Mouse (Mus musculus): ENCODE results near the gene Samd4. TPM values are rescaled to one million over a fixed set of nuclear protein-coding genes. Genes with fewer than 3 reads are reported as not detected.
A peak's percentile ranks its signal among the peaks of the same experiment; 100 is the strongest.

Gene Samd4
- total and polyA plus RNA-seq, 2 experiments from 2014 or later = 5.1 to 16.0 TPM

DNA sequence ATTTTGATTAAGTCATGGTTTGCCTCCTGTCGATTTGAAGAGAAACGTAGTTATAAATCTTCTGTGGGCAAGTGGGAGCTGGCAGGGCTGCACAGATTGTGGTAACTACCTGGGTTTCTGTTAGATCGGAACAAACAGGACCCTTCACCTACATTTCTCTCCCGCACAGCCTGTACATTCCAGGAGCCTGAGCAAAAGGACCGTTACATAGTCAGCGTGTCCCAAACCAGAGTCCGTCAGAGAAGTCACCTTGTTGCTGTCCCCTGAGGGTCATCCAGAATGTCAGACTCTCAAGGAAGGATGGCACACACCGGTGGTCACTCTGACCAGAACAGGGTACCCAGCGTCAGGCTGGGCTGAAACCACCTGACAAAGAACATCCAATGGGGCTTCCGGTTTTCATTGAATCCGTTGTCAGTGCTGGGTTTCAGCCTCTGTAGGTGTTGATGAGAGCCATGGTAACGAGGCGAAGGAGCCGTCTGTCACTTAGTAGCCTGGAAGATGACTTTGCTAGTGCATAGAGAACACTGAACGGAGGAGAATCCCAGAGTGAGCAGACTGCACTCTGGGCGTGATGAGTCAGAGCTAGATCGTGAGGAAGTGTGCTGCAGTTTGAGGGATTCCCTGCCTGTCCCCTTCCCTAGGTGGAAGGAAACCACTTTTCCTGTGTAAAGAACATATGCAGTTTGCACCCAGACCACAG lies 98.2 kb downstream of the Samd4 start:
- 0 out of 2 replicates have a peak, but pooled peaks cover 4% of the 10 kb centered on the region for H3K4me1 ChIP-seq (ENCODE audit: insufficient read depth, low read length)
- DNase-seq (ENCODE audit: low spot score) (no peak), ATAC-seq (ENCODE audit: low FRiP score) (no peak)
- no peak for TF ChIP-seq CTCF (IDR thresholded peaks at IDR 0.05)
- H3K27ac ChIP-seq (ENCODE audit: low read depth, low read length) = no peak overlapping the region
- H3K27me3 ChIP-seq (ENCODE audit: insufficient read depth, low read length) = no peaks in the 10 kb centered on the region
- H3K36me3 ChIP-seq (ENCODE audit: insufficient read depth, low read length) = no peaks in the 10 kb centered on the region
- no peak overlapping the region for H3K4me3 ChIP-seq (ENCODE audit: low read depth, low read length)
- no peak overlapping the region for H3K9ac ChIP-seq (replicated peaks; ENCODE audit: low read length, poor library complexity, severe bottlenecking)
- WGBS = 83% methylated on average over 17 of the region's 17 CpGs
- H3K4me2 ChIP-seq (ENCODE audit: low read depth, low read length, poor library complexity, severe bottlenecking) = no peak overlapping the region
- no peaks in the 10 kb centered on the region for H3K9me3 ChIP-seq (ENCODE audit: low read length)

DNA sequence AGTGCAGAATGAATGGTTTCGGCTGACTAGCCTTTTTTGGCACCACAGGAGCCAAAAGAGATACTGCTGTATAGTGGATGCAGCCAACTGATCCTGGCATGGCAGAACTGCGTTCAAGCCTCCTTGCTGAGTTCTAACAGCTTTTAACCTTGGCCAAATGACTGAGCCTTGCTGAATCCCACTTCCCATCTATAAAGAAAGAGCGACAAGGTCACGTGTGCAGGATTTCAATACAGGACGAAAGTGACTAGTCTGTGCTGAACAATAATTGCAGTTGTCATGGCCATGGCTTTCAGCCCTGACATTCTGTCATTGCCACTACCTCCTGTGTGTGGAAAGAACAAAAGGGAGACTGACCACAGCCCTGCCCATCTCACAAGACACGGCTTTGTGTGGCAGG lies 99.5 kb downstream of the Samd4 start:
- no peak overlapping the region for H3K27ac ChIP-seq (ENCODE audit: low read depth, low read length)
- TF ChIP-seq CTCF (IDR thresholded peaks at IDR 0.05) = no peak
- no peak overlapping the region for H3K9ac ChIP-seq (replicated peaks; ENCODE audit: low read length, poor library complexity, severe bottlenecking)
- 52% methylated on average over 6 of the region's 6 CpGs for WGBS
- no peaks in the 10 kb centered on the region for H3K27me3 ChIP-seq (ENCODE audit: insufficient read depth, low read length)
- H3K36me3 ChIP-seq (ENCODE audit: insufficient read depth, low read length) = no peaks in the 10 kb centered on the region
- H3K9me3 ChIP-seq (ENCODE audit: low read length) = no peaks in the 10 kb centered on the region
- ATAC-seq (ENCODE audit: low FRiP score) = no peak
- DNase-seq (ENCODE audit: low spot score) = no peak
- no peak overlapping the region for H3K4me2 ChIP-seq (ENCODE audit: low read depth, low read length, poor library complexity, severe bottlenecking)
- 0 out of 2 replicates have a peak, but pooled peaks cover 4% of the 10 kb centered on the region for H3K4me1 ChIP-seq (ENCODE audit: insufficient read depth, low read length)
- H3K4me3 ChIP-seq (ENCODE audit: low read depth, low read length) = no peak overlapping the region

DNA sequence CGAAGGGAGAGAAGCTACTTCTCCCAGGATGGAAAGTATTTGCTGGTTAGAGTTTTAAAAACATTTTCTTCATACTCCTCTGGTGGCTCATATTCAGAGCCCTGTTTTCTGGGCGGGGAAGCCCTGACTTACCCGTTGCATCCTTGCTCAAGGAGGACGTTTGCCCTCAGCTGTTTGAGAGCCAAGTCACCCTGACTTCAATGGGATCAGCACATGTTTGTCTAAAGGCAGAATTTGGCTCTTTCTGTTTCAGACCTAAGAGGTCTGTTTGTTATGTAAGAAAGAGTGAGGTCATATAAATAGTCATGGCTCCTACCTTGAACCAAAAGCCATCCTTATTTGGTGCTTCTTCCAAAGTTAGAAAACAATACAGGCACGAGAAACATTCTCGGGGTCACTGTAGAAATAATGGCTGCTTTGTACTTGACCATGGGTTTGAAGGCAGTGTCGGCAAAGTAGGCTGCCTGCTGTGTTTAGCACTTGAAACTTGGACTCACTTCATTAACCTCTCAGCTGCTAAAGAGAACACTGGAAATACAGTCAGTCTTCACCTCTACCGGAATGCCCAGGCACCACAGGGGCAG lies 102.0 kb downstream of the Samd4 start:
- Histone ChIP-seq H3K4me1 (ENCODE audit: insufficient read depth, low read length) (0 out of 2 replicates have a peak, but pooled peaks cover 4% of the 10 kb centered on the region), H3K4me2 (ENCODE audit: low read depth, low read length, poor library complexity, severe bottlenecking) (no peak overlapping the region), H3K36me3 (ENCODE audit: insufficient read depth, low read length) (no peaks in the 10 kb centered on the region), H3K4me3 (ENCODE audit: low read depth, low read length) (no peak overlapping the region), H3K27ac (ENCODE audit: low read depth, low read length) (no peak overlapping the region), H3K9ac (replicated peaks; ENCODE audit: low read length, poor library complexity, severe bottlenecking) (no peak overlapping the region), H3K9me3 (ENCODE audit: low read length) (no peaks in the 10 kb centered on the region), H3K27me3 (ENCODE audit: insufficient read depth, low read length) (no peaks in the 10 kb centered on the region)
- ATAC-seq (ENCODE audit: low FRiP score) (no peak), DNase-seq (ENCODE audit: low spot score) (no peak)
- TF ChIP-seq CTCF (IDR thresholded peaks at IDR 0.05) = no peak
- WGBS = 59% methylated on average over 8 of the region's 8 CpGs

GRCm38 (mm10) chr14:46989694-46990093 lies 107.0 kb downstream of the Samd4 start:
- TF ChIP-seq CTCF (IDR thresholded peaks at IDR 0.05) = no peak
- Histone ChIP-seq H3K9me3 (ENCODE audit: low read length) (no peaks in the 10 kb centered on the region), H3K27me3 (ENCODE audit: insufficient read depth, low read length) (no peaks in the 10 kb centered on the region), H3K4me1 (ENCODE audit: insufficient read depth, low read length) (0 out of 2 replicates have a peak, but pooled peaks cover 4% of the 10 kb centered on the region), H3K4me2 (ENCODE audit: low read depth, low read length, poor library complexity, severe bottlenecking) (no peak overlapping the region), H3K9ac (replicated peaks; ENCODE audit: low read length, poor library complexity, severe bottlenecking) (no peak overlapping the region), H3K4me3 (ENCODE audit: low read depth, low read length) (no peak overlapping the region), H3K27ac (ENCODE audit: low read depth, low read length) (no peak overlapping the region), H3K36me3 (ENCODE audit: insufficient read depth, low read length) (no peaks in the 10 kb centered on the region)
- ATAC-seq (ENCODE audit: low FRiP score) (0 out of 2 replicates have a peak, but pooled peaks have one; percentile 34), DNase-seq (ENCODE audit: low spot score) (peak; percentile 73)
- WGBS = 18% methylated on average over 4 of the region's 4 CpGs

DNA sequence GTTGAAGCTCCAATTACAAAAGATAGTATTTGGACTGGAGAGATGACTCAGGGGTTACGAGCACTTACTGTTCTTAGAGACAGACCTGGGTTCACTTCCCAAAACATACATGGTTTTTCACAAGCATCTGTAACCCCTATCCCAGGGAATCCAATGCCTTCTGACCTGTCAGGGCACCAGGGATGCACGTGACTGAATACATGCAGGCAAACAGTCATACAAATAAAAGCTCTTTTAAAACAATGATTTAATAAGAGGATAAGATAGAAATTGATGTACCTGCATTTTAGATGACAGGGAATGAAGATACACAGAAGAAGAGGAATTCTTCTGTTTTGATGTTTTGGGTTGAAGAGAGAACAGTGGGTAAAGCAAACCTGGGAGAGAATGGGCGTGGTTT lies 107.8 kb downstream of the Samd4 start:
- 82% methylated on average over 3 of the region's 3 CpGs for WGBS
- H3K9me3 ChIP-seq (ENCODE audit: low read length) = no peaks in the 10 kb centered on the region
- DNase-seq (ENCODE audit: low spot score) (no peak), ATAC-seq (ENCODE audit: low FRiP score) (no peak)
- H3K27ac ChIP-seq (ENCODE audit: low read depth, low read length) = no peak overlapping the region
- H3K36me3 ChIP-seq (ENCODE audit: insufficient read depth, low read length) = no peaks in the 10 kb centered on the region
- no peak overlapping the region for H3K4me3 ChIP-seq (ENCODE audit: low read depth, low read length)
- no peaks in the 10 kb centered on the region for H3K4me1 ChIP-seq (ENCODE audit: insufficient read depth, low read length)
- H3K27me3 ChIP-seq (ENCODE audit: insufficient read depth, low read length) = no peaks in the 10 kb centered on the region
- TF ChIP-seq CTCF (IDR thresholded peaks at IDR 0.05) = no peak
- H3K4me2 ChIP-seq (ENCODE audit: low read depth, low read length, poor library complexity, severe bottlenecking) = no peak overlapping the region
- no peak overlapping the region for H3K9ac ChIP-seq (replicated peaks; ENCODE audit: low read length, poor library complexity, severe bottlenecking)

DNA sequence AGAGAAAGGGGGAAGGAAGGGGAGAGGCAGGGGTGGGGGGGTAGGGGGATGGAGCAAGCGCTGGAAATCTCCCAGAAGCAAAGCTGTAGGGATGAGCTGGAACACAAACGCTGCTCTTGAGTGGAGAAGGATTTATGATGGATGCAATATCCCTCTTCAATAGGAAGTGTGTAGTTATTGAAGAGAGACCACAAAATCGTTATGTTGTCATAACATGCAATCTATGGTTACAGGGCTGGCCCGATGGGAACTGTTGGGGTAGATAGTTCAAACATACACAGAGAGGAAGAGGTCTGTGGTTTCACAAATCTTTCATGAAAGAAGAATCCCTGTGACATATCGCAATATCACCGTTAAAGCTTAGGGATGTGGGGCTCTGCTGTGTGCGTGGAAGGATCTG lies 112.0 kb downstream of the Samd4 start:
- H3K27me3 ChIP-seq (ENCODE audit: insufficient read depth, low read length) = no peaks in the 10 kb centered on the region
- H3K9me3 ChIP-seq (ENCODE audit: low read length) = no peaks in the 10 kb centered on the region
- no peak for ATAC-seq (ENCODE audit: low FRiP score)
- 0 out of 2 replicates have a peak, but pooled peaks cover 2% of the 10 kb centered on the region for H3K4me1 ChIP-seq (ENCODE audit: insufficient read depth, low read length)
- 87% methylated on average over 7 of the region's 7 CpGs for WGBS
- no peak for DNase-seq (ENCODE audit: low spot score)
- no peak overlapping the region for H3K4me3 ChIP-seq (ENCODE audit: low read depth, low read length)
- no peak overlapping the region for H3K9ac ChIP-seq (replicated peaks; ENCODE audit: low read length, poor library complexity, severe bottlenecking)
- no peak overlapping the region for H3K27ac ChIP-seq (ENCODE audit: low read depth, low read length)
- H3K36me3 ChIP-seq (ENCODE audit: insufficient read depth, low read length) = no peaks in the 10 kb centered on the region
- TF ChIP-seq CTCF (IDR thresholded peaks at IDR 0.05) = no peak
- no peak overlapping the region for H3K4me2 ChIP-seq (ENCODE audit: low read depth, low read length, poor library complexity, severe bottlenecking)

Measured in midbrain, postnatal 0 days (tissue).